Mouse (Mus musculus) ES-Bruce4 (cell line): Measurements from ENCODE around the gene Zbtb25.

ENCODE experiments used
- CTCF ChIP-seq: IDR thresholded peaks from one replicate; pipeline ENCODE4 v1.8.1; 2011; ENCODE audit warnings: low read depth, low read length
- EP300 ChIP-seq: IDR thresholded peaks from 2 replicates; pipeline ENCODE4 v1.6.1; 2011; ENCODE audit warnings: low read depth, low read length; ENCODE audit not compliant: insufficient read depth
- POLR2A ChIP-seq: IDR thresholded peaks from one replicate; pipeline ENCODE4 v1.8.1; 2011; ENCODE audit warnings: low read length; ENCODE audit not compliant: insufficient read depth

GRCm38 (mm10) chr12:76372046-76372445 lies 2.6 kb upstream of the Zbtb25 start:
- TF ChIP-seq CTCF (no peak), POLR2A (no peak), EP300 (no peak)
